Mouse (Mus musculus) layer of hippocampus, postnatal 36 days (tissue): Measurements from ENCODE around the gene Umad1. TPM values are rescaled to one million over a fixed set of nuclear protein-coding genes. Genes with fewer than 3 reads are reported as not detected.

ENCODE experiments used
- DNase-seq, 2 experiments: peaks; one replicate each; pipeline ENCODE4 v3.0.0; 2022
- total RNA-seq, 2 experiments: library from RNA; stranded (reverse); gene quantifications; 2 replicates each; pipeline ENCODE4 v1.2.3; 2021

The Umad1 gene
- total RNA-seq, 2 experiments from 2014 or later = 30.7 to 39.7 TPM

DNA sequence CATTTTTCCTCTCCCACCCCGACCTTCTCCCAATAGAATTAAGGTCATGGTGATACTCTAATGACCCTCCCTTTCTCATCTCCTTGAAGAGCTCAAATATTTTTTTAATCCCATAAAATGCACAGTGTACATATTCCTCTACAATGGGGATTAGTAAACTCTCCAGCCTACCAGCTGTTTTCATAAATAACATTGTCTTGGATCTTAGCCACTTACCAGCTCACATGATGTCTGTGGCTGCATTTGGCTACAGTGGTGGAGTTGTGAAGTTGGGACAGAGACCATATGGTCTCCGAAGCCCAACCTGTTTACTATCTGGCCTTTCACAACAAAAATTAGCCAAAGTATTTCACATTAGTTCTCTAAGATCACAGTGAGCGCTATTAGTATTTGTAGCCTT, 111.5 kb downstream of the Umad1 start:
- no peak for DNase-seq

DNA sequence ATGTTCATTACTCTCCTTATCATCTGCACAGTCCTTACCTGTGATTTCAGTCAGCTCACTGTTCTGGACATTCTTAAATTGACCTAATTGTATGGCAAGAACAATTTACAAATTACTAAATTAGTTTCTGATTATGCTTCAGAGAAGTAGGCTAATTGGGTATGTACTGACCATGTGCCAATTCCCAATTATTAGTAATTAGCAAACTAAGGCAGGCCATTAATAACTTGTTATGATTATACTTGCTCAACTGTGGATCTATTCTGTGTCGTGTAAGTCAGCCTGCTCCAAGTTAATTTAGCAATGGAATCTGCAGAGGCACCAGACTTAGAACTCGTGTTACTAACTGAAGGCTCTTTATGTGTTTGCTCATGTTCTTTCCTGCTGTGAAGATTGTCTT, 114.0 kb downstream of the Umad1 start:
- no peak for DNase-seq

DNA sequence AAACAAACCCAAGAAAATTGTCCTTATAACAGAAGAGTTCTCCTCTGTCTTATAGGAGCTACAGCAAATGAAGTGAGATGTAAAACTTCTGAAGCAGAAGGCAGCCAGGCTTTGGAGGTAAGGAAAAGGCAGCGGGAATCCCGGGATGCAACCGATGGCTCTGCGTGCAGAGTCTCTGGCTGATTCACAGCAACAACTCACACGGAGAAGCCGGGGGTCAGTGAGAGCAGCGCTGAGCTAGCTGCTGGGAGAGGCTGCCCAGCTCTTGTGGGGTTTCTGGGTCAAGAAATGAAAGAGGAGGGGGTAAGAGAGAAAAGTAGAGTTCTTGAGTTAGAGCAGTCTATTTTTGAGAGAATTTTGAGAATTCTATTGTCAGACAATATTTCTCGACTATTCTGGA, 114.8 kb downstream of the Umad1 start:
- no peak for DNase-seq

DNA sequence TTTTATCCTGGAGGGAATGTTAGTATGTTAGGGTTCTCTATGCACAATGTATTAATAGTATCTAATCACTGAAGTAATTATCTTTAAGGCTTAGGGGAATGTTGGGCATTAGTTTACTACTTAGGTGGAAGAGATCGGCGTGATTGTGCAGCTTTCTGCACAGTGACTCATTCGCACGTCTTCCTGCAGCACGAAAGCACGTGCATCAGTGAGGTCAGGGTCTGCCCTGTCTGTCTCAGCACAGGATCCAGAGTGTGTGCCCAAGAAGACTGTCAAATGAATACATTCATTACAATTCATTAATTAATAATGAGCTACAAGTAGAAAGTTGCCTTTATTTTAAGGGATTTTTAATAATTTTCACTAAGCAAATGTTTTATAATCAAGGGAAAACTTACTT, 115.2 kb downstream of the Umad1 start:
- no peak for DNase-seq

DNA sequence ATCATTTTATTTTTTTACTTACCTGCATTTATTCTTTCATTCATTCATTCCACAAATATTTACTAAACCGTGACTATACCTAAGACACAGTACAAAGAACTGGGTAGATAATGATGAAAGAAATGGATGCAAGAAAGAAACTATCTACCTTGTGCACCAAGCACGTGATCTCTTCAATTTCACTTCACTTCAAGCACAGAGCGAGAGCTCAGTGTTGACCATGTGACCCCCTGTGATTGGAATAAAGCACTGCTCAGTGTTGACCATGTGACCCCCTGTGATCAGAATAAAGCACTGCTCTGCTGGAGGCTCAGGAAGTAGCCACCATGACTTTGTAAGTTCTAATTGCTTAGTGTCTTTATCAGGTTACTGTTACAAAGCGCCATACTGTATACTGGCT, 115.6 kb downstream of the Umad1 start:
- no peak for DNase-seq

DNA sequence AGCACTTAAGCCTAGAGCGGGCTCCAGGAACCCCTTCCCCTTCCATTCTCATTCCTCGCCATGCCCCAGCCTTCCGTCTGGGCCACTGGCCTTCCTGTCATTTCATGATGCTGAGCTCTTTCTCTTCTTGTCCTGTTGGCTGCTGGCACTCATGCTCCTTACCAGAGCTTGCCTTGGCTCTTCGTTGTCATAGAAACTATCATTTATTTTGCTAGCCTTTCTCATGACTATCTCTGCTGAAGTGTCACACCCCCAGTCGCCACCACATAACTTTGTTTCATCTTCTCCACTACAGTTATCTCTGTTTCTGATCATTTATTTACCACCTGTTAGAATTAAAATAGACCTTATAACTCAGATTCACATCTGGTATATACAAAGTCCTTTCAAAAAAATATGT, 117.3 kb downstream of the Umad1 start:
- DNase-seq = no peak

DNA sequence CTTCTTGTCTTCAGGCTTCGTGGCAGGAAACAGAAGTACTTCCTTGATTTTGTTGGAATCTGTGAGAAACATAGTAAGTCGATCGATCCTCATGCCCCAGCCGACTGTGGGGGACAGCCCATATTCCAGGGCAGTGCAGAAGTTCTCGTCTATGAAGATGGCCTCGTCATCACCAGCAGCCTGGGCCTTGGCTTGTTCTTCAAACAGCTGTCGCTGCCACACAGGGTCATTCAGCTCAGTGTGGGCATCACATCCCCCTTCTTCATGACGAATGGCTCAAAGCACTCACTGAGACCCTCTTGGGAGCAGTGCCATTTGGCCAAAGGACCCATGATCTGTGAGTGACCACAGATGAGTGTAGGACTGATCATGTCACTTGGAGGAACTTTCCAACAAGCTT, 118.6 kb downstream of the Umad1 start:
- DNase-seq = no peak

DNA sequence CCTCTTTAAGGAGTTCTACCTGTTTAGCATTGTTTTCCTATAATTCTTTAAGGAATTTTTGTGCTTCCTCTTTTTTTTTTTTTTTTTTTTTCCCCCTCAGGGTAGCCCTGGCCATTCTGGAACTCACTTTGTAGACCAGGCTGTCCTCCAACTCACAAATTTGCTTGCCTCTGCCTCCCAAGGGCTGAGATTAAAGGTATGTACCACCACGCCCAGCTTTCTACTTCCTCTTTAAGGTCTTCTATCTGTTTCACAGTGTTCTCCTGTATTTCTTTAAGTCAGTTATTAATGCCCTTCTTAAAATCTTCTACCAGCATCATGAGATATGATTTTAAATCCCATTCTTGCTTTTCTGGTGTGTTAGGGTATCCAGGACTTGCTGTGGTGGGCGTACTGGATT, 130.2 kb downstream of the Umad1 start:
- DNase-seq = no peak

DNA sequence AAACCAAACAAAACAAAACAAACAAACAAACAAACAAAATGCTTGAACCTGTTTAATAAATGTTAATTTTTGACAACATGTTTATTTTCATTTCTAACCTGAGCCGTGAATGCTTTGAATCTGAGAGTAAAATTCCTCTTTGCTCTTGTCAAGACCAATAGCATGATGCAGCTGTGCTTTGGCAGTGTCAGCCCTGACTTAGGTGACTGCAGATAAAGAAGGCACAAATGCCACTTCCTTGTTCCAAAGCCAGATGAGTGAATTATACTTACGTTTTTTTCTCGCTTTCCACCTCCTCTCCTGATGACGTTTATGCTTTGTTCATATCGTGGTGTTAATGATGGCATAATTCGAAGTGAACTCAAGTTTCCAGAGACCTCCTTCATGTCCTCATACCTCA, 131.2 kb downstream of the Umad1 start:
- no peak for DNase-seq

DNA sequence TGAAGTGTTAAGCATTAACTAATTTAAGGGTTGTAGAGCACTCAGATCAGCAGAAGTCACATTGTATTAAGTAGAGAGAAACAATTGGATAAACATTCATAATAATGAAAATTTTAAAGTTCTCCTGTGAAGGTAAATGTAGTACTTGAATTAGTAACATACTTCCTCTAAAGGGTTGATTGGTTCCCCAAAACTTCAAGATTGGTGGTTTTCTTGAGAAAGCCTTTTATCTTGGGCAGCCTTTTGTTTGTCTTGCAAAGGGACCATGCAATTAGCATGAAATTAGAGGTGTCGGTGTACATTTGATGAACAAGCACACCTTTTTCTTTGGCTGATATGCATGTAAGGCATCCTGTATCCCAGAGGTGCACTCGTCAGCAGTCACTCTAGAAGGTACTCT, 131.8 kb downstream of the Umad1 start:
- no peak for DNase-seq

DNA sequence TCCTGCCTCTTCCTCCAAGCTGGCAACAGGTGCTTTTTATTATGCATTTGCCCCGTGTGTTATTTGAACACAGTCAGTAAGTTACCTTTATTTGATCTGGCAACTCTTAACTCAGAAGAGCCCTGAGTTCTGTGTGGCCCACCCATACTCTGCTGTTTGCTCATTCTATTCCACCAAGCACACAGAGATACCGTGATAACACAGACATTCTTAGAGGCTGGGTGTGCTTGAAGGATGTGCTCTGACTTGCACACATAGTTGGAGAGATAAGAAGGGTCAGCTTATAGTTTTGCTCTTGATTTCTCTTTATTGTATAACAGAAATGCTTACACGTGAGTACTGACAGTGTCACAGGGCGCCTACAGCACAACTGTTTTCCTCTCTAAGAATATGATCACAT, 133.9 kb downstream of the Umad1 start:
- no peak for DNase-seq

DNA sequence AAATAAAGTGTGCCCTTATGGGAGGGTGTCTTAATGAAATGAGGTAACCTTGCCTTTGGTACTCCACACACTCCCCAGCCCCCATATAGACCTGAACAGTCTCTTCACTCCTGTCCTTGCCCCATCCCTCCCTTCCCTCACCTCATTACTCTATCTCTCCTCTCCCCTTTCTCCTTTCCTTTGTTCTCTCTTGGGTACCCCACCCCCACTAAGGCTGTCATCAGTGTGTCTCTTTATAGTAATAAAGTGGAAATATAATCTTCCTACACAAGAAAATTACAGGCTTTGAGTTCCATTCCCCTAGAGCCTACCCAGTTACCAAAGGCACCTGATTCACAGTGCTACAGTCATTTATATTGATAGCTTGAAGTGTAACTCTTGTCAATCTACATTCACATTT, 135.0 kb downstream of the Umad1 start:
- DNase-seq = no peak

DNA sequence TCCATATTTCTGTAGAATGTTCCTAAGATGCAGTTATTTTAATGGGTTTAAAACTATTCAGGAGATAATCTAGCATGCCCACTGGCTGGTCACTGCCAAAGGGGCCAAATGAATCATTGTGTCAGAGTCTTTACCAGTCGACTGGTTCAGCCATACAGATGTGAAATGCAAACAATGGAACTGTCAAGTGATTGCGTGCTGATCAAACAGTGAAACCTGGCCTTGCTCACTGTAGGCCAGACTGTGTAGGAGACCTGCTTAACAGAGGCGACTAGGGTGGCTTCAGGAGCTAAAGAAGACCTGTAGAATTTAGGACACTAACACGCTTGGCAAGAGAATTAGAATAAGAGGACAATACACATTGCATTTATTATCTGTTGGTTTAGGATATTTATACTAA, 136.0 kb downstream of the Umad1 start:
- DNase-seq = no peak

DNA sequence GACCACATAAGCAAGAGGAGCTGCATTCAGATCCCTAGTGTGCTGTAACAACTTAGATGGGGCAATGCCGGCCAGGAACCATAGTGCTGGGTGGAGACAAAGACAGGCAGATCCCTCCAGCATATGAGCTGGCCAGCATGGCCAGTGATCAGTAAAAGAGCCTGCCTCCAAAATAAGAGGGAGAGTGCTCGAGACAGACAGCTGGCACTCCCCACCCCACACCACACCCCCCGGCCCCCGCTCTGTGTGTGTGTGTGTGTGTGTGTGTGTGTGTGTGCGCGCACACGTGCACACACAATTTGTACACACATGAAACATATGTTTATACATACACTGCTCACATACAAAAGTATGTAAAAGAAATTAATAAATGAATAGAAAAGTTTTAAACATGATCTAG, 138.2 kb downstream of the Umad1 start:
- DNase-seq = no peak

DNA sequence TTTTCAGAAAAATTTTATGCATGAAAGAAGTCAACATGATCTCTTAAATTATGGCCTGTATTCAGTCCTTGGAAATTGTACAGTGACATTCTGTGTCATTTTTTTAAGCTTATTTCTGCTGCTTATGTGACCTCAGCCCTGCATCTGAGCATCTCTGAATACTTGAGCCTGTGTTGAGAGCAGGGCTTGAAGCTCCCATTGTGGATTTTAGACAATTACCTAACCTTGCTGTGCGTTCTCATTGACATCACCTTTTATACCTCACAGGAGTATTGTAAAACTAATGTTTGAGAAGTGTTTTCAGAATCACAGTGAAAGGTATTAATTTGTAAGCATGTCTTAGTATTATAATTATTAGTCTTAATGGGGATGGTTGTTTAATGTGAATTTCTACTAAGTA, 140.6 kb downstream of the Umad1 start:
- DNase-seq = no peak

DNA sequence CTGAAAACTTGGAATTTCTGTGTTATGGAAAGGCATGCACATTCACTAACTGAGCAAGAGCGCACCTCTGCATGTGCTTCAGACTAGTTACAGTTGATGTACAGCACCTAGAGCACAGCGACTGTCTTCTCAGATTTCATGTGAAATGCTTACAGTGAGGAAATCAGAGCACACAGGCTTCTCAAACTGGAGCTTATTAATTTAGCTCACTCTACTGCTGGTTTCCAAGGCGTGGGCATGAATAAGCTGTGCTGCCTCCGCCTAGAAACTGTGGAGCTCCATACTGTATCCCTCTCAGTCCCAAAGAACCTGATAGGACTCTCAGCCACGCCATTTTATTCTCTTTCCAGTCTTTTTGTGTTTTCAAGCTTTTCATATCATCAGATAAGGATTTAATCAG, 144.0 kb downstream of the Umad1 start:
- DNase-seq = no peak

DNA sequence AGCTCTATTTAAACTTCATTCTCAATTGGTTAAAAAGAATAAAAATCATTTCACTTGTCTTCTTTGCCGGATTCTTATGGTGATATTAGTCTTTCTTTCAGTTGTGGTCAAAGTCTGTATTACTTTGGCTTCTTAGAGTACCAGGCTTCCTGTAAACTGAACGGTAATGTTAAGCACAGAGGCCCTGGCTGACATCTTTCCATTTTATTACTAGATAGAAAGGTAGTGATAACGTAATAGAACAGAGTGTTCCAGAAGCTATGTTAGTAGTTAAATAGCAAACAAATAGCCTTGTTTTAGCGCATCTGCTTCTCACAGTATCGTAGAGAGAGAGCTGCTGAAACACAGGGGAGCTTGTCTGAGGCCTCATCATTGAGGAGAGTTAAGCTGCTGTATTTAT, 146.8 kb downstream of the Umad1 start:
- DNase-seq = no peak

DNA sequence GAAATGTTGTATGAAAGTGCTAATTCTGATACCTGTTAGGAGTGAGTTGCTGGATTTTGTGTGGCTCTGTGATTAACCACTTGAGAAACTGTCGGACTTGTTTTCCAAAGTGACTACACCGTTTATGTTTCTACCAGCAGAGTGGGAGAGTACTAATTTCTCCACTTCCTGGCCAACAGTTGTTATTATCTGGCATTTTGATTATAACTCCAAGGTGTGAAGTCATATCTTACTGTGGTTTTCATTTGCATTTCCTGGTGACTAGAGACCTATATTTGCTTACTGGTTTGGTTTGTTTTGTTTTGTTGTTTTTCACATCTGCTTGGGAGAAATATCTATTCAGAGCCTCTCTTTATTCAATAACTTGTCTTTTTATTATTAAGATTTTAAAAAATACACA, 149.2 kb downstream of the Umad1 start:
- no peak for DNase-seq

DNA sequence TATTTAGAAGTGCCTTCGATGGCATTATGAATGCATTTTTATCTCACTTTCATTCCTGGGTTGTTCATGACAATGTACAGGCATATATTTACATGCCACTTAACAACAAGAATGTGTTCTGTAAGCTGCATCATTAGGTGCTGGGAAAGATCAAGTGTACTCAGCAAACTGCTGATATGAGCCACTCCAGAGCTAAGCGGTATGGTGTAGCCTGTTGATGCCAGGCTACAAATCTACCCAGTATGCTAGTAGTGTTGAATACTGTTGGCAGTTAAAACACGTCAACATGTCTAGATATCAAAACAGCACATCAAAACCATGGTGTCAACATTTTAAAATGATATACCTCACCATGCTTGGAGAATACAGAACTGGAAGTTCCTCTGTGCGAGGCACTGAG, 150.8 kb downstream of the Umad1 start:
- no peak for DNase-seq

DNA sequence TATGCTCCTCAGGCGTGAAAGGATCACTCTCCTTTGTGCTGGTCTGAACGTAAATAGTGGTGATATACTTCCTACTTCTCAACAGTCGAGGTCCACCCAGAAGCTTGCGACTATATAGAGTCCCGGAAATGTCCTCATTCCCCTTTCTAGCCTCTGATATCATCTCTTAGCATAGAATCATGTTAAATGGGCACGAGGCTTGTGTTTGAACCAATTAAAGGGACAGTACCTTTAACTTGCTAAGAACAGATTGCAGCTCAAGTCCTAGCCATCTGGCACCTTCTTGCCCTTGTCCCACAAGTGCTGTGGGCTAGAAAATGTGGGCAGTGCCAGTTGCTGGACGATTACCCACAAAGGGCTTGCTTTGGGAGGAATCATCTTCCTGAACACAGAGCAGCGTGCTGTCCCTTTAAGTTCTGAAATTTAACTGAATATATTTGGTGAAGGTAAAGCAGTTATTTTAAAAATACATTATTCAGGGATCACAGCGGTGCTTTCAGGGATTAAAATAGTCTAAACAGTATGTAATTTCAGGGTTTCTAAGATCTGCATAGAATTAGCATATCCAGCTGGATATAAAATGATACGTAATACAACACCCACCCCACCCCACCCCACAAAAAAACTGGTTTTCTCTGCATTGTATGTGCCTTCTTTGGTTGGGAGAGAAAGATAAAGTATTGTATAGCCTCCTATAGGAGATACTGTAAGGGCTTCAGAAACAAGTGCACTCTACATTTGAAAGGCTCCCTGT, 153.9 kb downstream of the Umad1 start:
- DNase-seq = no peak

DNA sequence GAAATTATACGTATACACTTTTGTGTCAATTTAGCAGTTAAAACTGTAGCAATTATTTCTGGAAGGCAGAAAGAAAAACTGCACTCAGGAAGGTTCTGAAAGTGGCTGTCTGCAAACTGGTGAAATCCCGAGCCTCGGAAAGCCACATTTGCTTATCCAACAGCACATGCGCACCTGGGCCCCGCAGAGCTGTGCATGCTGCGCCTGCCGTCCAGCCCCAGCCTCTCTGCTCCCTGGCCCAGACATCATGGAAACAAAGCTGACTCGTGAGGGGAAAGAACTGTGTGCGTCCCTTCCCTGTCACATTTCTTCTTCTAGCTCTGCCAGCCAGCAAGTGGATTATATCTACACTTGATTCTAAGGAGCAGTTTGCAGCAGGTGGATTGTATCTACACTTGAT, 154.9 kb downstream of the Umad1 start:
- no peak for DNase-seq

DNA sequence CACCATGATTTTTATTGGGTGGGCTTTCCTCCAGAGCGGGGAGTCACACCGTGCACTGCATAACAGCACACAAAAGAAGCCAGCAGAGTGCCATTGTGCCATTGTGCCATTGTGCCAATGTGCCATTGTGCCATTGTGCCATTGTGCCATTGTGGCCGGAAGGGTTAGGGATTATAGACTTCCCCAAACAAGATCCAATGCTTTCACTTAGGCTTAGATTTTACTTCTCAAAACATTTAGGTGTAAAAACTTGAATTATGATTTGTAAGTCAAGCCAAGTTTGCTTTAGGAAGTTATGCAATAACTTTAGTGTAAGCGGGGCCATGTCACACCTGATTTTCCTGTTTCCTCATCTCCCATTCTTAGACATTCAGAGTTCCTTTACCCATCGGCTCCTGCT, 156.7 kb downstream of the Umad1 start:
- no peak for DNase-seq

DNA sequence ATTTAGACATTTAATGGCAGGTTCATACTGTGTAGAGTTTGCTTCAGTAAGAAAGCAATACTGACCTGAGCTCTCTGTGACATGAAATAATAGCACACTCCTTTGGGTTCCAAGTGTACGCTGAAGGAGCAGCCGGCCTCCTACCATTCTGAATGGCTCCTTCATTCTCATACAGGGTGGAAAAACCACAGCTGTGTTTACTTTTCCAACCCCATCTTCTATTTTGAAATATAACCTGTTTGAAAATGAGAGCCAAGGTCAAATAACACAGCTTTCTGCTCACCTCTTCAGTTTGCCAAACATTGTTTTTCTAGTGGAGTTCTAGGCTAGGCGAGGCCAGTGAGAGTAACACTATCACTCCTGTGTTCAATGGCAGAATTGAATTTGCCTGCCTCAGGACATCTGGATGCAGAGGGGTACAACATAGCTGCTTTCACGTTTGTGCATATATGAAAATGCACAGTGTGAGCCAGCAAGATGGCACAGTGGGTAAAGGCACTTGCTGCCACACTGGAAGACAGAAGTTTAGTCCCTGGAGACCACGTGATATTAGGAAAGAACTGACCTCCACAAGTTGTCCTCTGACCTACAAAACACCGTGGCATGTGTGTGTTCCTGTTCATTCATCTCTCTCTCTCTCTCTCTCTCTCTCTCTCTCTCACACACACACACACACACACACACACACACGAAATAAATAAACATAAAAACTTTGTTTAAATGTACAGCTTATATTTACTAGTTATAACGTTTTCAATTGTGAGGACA, 157.9 kb downstream of the Umad1 start:
- DNase-seq = no peak

DNA sequence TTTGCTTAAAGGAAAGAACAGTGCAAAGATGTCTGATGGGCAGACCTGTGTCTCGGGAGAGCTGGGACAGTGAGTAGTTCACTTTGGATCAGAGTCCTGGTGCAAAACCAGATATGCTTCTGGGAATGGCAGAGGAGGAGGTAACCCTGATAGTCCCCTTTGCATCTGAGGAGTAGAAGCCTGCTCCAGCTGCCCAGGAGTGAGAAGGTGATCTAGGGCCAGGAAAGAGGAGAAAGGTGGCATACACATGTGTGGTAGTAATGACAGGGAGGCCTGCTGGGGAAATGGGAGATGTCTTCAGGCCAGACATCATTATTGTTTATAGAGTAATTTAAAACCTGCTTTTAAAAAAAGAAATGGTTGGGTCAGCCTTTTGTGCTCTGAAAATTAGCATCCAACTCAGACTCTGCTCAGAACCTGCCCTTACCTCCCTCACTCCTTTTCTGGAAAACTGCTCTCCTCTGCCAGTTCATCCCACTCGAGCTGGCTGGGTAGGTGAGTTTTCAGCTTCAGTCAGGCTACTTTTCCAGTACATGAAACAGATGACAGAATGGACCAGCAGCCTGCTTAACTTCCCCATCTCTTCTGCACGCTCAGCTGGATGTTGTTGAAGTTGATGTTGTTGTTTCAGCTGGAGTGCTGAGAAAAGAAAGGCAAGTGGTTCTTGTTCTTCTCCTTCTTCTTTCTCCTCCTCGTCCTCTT, 160.5 kb downstream of the Umad1 start:
- DNase-seq = no peak
